Mouse (Mus musculus): ENCODE measurements around the gene Serhl.

Gene Serhl

GRCm38 (mm10) chr15:83162001-83162400, 72.7 kb downstream of the Serhl start:
- DNase-seq (ENCODE audit: low spot score in 2 of 2), result no peak

- no peak for DNase-seq (ENCODE audit: low spot score in 2 of 2)
Observed at GRCm38 (mm10) chr15:83162818-83163485, 73.6 kb downstream of the Serhl start.

GRCm38 (mm10) chr15:83164971-83165471, 75.7 kb downstream of the Serhl start:
- no peak for DNase-seq (ENCODE audit: low spot score in 2 of 2)

- no peak for DNase-seq (ENCODE audit: low spot score in 2 of 2)
Observed at GRCm38 (mm10) chr15:83165526-83166315, 76.4 kb downstream of the Serhl start.

All from natural killer cell, adult 2 months (primary cell).